Mouse (Mus musculus): ENCODE measurements around the gene Fosb. TPM values are rescaled to one million over a fixed set of nuclear protein-coding genes. Genes with fewer than 3 reads are reported as not detected.

Fosb gene
- total RNA-seq, 2 experiments from 2014 or later: 1.2 to 12.9 TPM

Other genes with a start within 250 kb of the Fosb start
- 10 to 100 TPM; 43.5 to 48.4 TPM for gene Dmwd, start 233.8 kb downstream of the Fosb start, total RNA-seq (2021)
- gene Dmpk, start 226.2 kb downstream of the Fosb start, total RNA-seq (2021): 10 to 100 TPM; 51.8 to 93.9 TPM
- 10 to 100 TPM; 12.3 to 17.3 TPM for gene Six5, start 215.5 kb downstream of the Fosb start, total RNA-seq (2021)
- under 1 TPM; 0.21 to 0.24 TPM for gene Gm4969, start 191.7 kb downstream of the Fosb start, total RNA-seq (2021)
- gene Fbxo46, start 190.2 kb downstream of the Fosb start, total RNA-seq (2021): 10 to 100 TPM; 10.7 to 11.1 TPM
- 10 to 100 TPM; 12.5 to 12.6 TPM for gene Qpctl, start 160.8 kb downstream of the Fosb start, total RNA-seq (2021)
- 10 to 100 TPM; 90.1 to 91.2 TPM for gene Snrpd2, start 160.3 kb downstream of the Fosb start, total RNA-seq (2021)
- under 1 TPM; 0.75 to 0.94 TPM for gene Gipr, start 143.9 kb downstream of the Fosb start, total RNA-seq (2021)
- 10 to 100 TPM; 37.7 to 41.0 TPM for gene Eml2, start 133.6 kb downstream of the Fosb start, total RNA-seq (2021)
- gene Gpr4, start 97.5 kb downstream of the Fosb start, total RNA-seq (2021): 1 to 10 TPM; 7.4 to 9.2 TPM
- gene Opa3, start 81.7 kb downstream of the Fosb start, total RNA-seq (2021): 10 to 100 TPM; 26.5 to 26.6 TPM
- 10 to 100 TPM; 73.9 to 77.2 TPM for gene Vasp, start 38.2 kb downstream of the Fosb start, total RNA-seq (2021)
- gene Ppm1n, start 30.0 kb downstream of the Fosb start, total RNA-seq (2021): under 1 TPM in 1 of 2 experiments, not detected in 1; 0.30 TPM
- 10 to 100 TPM; 20.2 to 59.7 TPM for gene Rtn2, start 27.4 kb downstream of the Fosb start, total RNA-seq (2021)
- gene Ercc1, start 34.7 kb upstream of the Fosb start, total RNA-seq (2021): 10 to 100 TPM; 37.1 to 41.3 TPM
- 10 to 100 TPM; 11.5 to 11.7 TPM for gene Cd3eap, start 49.4 kb upstream of the Fosb start, total RNA-seq (2021)
- gene Ppp1r13l, start 49.7 kb upstream of the Fosb start, total RNA-seq (2021): 1 to 10 TPM; 5.0 to 6.0 TPM
- 10 to 100 TPM; 18.8 to 29.0 TPM for gene Ercc2, start 72.0 kb upstream of the Fosb start, total RNA-seq (2021)
- 1 to 10 TPM; 1.4 to 1.7 TPM for gene Klc3, start 94.1 kb upstream of the Fosb start, total RNA-seq (2021)
- gene Ckm, start 94.7 kb upstream of the Fosb start, total RNA-seq (2021): 100 to 1,000 TPM; 346 to 973 TPM
- 10 to 100 TPM; 35.0 to 37.1 TPM for gene Mark4, start 148.8 kb upstream of the Fosb start, total RNA-seq (2021)
- gene Exoc3l2, start 153.3 kb upstream of the Fosb start, total RNA-seq (2021): 10 to 100 TPM; 17.4 to 17.9 TPM
- gene Bloc1s3, start 198.3 kb upstream of the Fosb start, total RNA-seq (2021): 1 to 10 TPM; 5.2 to 5.4 TPM
- 10 to 100 TPM; 76.6 to 80.9 TPM for gene Trappc6a, start 198.3 kb upstream of the Fosb start, total RNA-seq (2021)
- under 1 TPM; 0.18 to 0.21 TPM for gene Nkpd1, start 207.8 kb upstream of the Fosb start, total RNA-seq (2021)

Data from adrenal gland, postnatal 10 days (tissue).